Mouse (Mus musculus): ENCODE results near the gene Ptprt.
"Not testable (repeated sequence)": the region's sequence is repeated elsewhere in the genome, so short reads cannot be mapped to it uniquely, and the experiment has no call there.

Ptprt gene

DNA sequence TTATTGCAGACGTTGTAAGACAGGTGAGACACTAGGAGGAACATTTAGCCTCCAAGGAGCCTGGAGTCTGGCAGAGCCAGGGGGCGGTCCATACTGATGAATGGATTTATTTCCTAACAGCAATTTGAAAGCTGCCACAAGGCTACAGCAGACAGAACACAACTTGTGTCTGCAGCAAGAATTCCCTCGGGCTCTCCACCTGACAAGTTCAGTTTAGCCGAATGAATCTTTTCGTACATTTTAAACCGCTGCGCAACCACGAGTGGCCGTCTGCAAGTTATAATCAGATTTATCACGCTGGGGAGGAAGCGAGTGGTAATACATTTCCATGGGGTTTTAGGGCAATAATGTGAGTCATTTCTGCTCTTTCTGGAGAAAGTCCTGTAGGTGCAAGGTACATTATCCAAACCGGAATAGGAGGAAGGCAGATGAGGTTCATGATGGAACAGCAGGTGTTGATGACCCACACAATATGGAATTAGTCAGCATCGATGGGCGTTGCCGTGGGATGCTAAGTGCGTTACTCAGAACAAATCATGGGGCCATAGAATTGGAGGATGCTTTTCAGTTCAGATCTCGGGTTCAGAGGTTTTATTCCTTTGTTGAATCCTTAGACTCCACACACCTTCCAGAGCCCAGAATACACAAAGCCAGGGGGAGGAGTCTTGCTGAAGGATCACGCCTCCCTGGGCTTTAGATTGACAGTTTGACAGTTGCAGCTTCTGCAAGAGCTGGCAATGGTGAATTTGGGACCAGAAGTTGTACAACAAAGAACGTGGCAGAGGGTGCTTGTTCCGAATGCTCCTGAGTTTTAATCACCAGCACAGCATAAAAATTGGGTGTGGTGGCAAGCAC, 478.1 kb downstream of the Ptprt start:
- DNase-seq: no peak

GRCm38 (mm10) chr2:162181826-162182225, 479.1 kb downstream of the Ptprt start:
- DNase-seq: no peak

- no peak for DNase-seq
Observed at GRCm38 (mm10) chr2:162172529-162172928, 488.4 kb downstream of the Ptprt start.

- no peak for DNase-seq
Observed at GRCm38 (mm10) chr2:162141845-162142411, 519.0 kb downstream of the Ptprt start.

- not testable (repeated sequence) for DNase-seq
Observed at GRCm38 (mm10) chr2:162136176-162136575, 524.8 kb downstream of the Ptprt start.

DNA sequence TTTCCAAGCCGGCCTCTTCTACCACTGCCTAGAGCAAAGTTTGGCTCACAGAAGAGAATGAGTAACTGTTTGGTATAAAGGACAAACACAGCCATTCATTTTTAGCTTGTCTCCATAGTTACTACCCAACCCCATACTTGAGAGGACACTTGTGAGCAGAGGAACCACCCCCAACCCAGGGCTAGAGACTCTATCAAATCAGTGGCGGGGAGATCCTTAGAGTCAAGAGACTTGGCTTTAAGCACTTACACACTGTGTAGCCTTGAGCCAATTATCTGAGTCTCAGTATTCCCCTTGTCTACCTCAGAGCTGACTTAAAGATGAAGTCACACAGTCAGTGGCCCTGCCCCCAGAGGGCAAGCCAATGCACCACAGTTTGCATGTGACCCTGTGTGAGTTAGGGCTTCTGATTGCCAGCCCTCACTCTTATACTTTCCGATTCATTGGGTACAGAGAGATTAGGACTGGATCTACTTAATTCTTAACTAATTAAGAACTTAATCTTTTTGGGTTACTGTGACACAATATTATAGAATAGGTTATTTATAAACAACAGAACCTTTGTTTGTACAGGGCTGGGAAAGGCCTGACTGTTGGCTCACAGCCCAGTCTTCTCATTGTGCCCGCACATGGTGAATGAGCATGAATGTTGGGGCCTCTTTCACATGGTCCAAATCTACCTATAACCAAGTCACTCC, 529.2 kb downstream of the Ptprt start:
- no peak for DNase-seq

- peak; percentile 18 for DNase-seq
Observed at GRCm38 (mm10) chr2:162129896-162130295, 531.1 kb downstream of the Ptprt start.

- no peak for DNase-seq
Observed at GRCm38 (mm10) chr2:162118041-162118440, 542.9 kb downstream of the Ptprt start.

DNA sequence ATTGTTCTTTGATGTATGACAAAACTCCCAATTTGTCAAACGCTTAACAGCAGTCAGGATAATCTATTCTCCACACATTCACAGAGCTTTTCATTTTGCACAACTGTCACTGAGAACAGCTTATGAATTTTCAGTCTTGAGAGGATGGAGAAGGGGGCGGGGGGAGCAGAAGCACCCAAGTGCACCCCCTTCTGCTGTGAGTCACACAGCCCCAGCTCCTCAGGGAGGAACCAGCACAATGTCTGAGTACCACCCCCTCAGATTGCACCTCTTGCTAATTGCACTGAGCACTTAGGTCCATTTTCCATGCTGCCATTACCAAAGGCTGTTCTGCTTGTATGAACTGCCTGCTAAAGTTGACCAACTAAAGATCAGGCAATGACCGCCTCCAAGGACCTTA, 578.6 kb downstream of the Ptprt start:
- no peak for DNase-seq

DNA sequence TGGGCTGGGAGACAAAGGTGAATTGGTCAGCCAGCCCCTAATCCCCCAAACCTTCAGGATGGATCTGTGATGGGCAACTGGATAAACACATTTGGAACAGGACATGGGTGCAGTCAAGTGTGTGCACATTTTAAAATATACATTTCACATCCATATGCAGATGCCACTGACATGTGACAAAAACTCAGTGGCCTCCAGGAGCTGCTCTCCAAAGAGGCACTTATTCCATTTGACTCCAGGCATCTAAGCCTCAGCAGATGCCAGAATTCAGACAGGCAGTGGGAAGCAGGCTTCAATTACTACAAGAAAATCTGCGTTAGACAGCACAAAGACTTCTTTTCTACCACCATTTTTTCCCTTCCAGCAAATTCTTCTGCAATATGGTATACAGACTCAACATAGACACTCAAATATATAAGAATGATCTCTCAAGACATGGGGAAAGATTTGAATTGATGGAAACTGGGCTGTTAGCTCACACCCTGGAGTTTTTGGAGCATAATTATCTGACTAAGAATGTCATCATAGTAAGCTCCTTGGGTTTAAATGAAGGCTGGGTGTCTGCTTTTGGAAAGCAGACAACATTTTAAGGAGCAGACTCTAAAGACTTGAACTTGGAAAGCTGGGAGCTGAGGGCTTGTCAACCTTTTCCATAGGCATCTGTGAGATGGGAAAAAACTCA, 580.1 kb downstream of the Ptprt start:
- no peak for DNase-seq

DNA sequence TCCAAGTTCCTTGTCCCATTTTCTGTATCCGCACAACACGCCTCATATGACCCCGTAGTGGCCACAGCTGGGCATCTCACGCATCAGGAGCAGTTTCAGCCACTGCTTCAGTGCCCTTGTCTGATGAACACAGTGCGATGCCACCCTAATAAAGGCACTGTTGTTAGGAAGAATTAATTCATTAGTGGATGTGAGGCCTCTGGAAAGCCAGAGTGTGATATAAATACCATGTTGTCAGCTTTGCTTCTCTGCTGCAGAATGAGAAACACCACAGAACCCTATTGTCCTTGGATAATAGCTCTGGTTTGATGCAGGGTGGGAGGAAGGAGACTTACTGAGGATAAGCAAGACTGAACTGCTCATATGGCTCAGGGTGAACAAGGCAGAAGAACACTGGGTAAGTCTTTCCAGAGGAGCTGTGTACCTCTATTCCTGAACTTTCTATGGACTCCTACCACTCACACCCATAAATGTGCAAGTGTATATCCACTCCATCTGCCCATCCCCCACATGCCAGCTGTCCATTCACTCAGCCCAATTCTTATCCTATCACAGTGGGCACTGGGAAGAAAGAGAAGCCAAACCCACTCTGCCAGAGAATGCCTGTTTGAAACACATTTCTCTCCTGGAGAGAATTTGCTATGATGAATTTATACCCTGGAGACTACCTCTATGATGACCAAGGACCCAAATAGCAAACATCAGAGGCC, 582.2 kb downstream of the Ptprt start:
- no peak for DNase-seq

DNA sequence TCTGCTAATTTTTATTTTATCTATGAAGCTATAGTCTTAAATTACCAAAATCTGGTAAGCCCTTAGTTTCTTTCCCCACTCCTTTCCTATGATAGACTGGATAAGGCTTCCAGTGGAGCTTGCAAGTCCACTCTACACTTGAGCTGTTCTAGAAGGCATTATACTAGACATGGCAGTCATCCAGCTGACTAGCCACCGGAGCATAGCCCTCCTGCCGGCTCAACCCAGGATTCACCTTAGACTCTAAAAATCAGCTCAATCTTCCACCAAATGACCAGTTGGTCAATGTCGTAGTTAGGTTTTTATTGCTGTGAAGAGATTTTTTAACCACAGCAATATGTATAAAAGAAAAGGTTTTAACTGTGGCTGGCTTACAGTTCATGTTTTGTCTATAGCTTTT, 608.1 kb downstream of the Ptprt start:
- DNase-seq: no peak

DNA sequence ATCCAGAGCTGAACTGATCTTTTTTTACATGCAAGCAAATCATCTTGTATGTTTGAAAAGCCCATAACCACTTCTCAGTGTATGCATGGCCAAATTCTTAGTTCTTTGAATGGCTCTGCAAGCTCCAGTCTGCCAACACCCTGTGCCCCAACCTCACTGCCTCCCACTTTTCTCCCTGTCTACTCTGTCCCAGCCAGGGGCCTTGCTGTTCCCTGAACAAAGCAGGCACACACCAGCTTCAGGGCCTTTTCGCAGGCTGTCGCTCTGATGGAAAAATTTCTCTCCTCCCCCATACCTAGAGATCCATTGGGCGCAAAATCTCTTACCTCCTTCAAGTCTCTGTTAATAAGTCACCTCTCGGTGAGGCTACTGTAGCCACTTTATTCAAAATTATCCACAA, 610.7 kb downstream of the Ptprt start:
- DNase-seq: no peak

- DNase-seq: no peak
Observed at GRCm38 (mm10) chr2:162035615-162036014, 625.3 kb downstream of the Ptprt start.

DNA sequence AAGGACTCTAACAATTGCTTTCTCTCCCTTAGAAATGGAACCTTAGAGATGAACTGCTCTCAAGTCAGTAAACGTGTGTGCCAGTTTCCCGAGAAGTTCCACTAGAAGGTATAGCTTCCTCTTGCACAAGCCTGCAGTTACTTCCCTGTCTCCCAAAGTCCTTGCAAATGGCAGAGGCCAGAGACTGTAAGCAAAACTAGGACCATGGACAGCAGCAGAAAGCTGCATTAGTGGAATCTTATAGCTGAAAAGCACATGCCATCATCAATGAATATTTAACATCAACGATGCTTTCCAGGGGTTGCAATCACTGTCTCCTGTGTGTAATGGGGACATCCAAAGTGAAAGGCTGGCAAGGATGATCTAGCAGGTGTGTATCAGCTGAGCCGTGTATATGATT, 629.3 kb downstream of the Ptprt start:
- no peak for DNase-seq

DNA sequence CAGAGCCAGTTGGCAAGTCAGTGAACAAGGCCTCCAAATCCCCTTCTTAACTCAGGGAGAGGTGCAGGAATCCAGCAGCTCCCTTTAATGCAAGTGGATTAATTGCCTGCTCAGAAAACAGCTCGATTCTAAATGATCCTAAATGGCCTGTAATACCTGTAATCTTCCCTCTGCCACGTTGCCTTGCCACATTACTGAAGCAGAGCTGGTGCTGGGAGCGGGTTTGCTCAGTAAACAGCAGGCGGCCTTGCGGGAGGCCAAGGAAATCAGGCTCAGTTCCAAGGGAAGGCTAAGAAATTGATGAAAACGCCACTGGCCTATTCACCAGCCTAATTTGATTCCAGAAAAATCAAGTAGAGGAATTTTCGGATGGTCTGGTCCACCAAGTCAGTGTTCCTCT, 659.9 kb downstream of the Ptprt start:
- peak; percentile 32 for DNase-seq

- DNase-seq: no peak
Observed at GRCm38 (mm10) chr2:161982311-161982710, 678.6 kb downstream of the Ptprt start.

DNA sequence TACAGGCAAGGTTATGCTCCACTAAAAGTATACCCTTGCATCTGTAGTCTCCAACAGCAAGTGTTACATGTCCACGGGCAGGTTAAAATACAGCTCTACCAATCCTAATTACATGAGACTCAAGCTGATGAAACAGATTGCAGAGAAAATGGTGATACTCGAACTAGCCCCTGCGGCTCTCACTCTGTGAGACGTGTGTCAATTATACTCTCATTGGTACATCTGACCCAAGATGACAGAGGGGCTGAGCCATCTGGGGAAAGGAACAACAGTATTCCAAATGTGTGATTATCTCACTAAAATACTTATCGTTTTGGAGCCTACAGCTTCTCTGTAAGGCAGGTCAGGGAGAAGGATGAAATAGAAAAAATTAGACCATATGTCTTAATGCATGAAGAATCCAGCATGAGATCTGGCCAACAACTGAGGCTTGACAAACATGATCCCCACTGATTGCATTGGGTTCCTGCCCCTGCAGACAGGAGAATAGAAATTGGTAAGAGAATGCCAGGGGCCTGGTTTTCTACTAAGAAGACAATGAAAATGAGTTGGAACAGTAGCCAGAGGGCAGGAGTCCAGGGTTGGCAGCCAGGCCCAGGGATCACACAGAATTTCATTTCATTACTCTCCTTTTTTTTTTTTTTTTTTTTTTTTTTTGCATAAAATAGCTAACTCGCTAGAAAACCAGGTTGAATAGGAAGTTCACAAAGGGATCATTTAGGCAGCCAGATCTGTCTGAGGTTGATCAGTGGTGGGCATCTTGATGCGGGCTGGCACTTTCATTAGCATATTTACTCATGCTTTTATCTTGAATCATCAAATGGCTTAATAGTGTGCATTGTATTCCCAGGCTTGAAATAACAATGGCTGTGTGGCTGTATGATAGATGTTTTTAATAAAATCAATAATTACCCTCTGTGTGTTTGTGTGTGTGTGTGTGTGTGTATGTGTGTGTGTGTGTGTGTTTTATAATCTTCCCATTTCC, 699.5 kb downstream of the Ptprt start:
- peak; percentile 63 for DNase-seq

DNA sequence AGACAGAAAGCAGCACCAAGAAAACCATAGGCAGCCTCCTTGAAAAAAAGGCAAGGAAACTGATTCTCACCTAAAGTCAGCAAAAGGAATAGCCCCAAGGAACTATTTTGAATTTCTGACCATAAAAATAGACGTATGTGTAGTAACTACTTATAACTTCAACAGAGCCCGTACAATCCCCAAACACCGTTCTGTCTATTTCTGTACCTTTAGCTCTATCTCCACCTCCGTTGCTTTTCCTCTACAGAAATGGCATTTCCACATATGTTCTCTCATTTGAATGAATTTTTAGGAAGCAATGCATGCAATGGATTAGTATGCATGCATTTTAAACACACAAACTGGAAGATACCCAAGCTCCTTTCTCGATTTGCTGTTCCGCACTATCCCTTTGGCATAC, 715.5 kb downstream of the Ptprt start:
- no peak for DNase-seq

DNA sequence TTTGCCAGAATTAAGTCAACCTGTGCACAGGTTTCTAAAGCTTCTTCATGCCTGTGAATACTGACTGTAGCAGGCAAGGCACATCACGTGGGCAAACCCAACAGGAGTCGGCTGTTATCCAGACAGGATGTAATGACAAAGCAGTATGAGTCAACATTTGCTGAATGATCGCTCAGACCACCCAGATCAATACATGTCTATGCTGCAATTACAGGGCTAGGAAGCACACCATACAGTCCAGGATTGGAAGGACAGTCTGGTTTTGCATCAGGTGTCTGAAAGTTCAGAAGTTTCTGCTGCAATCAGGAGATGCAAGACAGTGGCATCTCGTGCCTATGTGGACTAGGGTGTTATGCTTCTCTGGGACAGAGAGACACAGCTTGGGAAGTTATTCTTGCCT, 716.3 kb downstream of the Ptprt start:
- no peak for DNase-seq

GRCm38 (mm10) chr2:161941991-161942390, 719.0 kb downstream of the Ptprt start:
- DNase-seq: no peak

All from cerebellum, adult 8-10 months (tissue).